Mouse (Mus musculus): ENCODE data around the gene Zfp846.
"Not testable (repeated sequence)": the region's sequence is repeated elsewhere in the genome, so short reads cannot be mapped to it uniquely, and the experiment has no call there.

Zfp846 gene

DNA sequence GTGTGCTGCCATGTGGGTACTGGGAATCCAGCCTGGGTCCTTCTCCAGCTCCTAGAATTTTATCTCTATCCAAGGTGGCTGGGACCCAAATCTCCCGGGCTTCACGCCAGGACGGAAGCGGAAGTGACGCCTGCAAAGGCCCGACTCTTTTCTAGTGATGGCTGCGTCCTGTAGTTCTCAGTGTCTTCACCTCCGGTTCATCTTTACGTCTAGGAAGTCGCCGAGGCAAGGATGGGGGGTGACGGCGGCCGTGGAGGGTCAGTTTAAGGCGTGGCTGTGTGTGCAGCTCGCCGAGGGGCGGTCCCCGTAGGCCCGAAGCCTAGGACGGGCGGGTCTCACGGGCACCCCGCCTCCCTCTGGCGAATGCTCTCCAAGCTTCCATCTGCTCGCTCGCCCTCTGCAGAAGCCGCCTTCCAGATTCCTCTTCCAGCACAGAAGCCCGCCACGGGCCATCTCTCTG lies at the start of gene Zfp846:
Gene Zfp846, plus strand, starts transcription at position 117 of the 460 bp plus-strand sequence.
- DNase-seq (ENCODE audit: low read depth, low spot score), result peak; percentile 94

DNA sequence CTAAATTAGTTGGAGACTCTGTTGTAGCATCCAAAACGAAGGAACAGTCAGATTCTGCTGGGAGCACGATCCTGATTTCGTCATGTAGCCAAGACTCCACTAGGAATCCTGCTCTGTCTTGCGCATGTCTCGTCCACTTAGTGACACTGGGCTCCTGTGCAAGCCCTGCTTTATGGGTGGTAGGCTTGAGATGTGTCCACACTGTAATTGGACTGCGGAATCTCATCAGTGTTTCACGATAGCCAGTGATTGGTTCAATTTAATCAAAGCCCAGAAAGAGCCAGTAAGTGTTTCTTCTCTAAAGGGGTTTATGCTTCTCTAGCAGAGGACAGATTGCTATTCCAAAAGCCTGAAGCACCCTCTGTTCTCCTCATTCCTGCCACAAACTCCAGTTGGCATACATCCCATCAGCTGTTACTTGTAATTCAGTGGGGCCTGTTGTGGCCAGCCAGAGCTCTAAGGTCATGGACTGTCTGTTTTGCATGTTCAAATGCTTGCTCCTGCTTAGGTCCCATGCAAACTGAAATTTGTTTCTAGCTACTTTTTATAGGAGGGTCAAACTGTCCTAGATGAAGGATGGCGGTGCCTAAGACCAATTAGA lies 46.7 kb upstream of the Zfp846 start:
- no peak for DNase-seq (ENCODE audit: low read depth, low spot score)

DNA sequence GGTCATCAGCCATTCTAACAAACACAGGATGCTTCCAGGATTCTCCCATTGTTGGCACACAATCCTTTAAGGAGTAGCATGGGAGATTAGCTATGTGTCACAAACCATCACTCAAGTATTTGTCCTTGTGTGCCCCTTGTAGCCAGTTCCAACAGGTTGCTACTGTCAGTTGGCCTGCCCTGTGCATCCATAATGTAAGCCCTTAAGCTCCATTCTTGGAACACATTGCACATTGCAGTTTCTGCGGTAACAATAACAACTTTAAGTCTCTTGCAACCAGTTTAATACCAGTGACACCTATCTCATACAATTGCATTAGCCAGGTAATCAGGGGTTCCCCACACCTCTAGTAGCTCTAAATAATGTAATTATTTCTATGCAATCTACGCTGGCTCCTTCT lies 44.5 kb upstream of the Zfp846 start:
- DNase-seq (ENCODE audit: low read depth, low spot score), result no peak

DNA sequence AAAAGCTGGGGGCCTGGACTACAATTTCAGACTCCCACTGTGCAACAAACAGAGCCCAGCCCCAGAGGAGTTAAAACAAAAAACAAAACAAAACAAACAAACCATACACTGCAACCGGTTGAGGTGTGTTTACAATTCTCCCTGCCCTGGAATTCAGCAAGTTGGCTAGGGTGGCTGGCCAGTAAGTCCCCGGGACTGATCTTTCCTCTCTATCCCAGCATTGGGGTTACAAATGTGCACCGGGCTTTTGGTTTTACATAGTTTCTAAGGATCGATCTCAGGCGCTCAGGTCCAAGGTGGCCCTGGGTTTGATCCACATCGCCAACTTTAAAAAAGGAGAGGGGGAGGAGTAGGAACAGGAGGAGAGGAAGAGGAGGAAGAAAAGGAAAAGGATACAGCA lies 37.6 kb upstream of the Zfp846 start:
- DNase-seq (ENCODE audit: low read depth, low spot score), result no peak

DNA sequence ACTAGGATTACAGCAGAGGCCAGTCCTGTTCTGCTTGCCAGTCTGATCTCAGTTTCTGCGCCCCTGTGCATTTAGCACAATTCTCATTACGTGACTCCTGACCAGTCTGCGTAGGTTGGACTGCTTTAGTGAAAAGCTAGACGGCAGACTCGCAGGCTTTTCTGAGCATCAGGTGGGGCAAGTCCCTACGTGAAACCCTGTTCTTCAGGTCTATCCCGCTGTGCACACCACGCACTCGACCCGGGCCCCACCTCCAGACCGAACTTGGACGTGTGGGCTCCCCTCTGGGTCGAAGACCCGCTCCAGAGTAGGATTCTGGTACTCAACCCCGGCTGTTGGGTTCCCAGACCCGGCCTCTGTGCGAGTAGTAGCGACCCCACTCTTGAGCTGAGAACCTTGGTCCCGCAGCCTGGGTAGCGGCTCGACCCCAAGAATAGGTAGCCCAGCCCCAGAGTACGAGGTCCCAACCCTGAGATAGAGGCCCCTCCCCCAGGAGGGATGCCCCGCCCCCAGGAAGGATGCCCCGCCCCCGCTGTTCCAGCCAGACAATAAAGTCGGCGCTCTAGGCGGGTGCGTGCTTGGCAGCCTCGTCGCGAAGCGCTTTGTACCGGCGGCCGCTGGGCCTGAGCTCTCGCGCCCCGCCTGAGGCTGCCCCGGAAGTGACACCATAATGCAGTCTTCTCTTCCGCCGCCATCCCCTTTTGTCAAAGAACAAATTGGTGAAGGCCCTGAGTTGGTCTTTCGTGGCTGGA lies 36.8 kb upstream of the Zfp846 start:
- peak; percentile 64 for DNase-seq (ENCODE audit: low read depth, low spot score)

DNA sequence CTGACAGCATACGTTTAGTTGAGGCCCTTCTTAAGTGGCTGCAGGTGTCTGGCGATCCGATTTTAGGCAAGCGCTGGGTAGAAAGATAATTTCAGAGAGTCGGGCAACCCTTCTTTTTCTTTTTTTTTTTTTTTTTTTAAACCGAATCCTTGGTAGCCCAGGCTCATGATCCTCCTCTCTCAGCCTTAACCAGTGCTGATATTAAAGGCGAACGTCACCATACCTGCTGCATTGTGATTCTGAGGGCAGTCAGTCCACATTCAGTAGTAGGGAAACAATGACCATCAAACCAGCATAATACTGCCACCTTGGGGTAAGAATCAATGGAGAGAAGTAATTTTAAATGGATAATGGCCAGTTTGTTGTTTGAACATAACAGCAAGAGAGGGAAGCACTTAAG lies 35.9 kb upstream of the Zfp846 start:
- no peak for DNase-seq (ENCODE audit: low read depth, low spot score)

DNA sequence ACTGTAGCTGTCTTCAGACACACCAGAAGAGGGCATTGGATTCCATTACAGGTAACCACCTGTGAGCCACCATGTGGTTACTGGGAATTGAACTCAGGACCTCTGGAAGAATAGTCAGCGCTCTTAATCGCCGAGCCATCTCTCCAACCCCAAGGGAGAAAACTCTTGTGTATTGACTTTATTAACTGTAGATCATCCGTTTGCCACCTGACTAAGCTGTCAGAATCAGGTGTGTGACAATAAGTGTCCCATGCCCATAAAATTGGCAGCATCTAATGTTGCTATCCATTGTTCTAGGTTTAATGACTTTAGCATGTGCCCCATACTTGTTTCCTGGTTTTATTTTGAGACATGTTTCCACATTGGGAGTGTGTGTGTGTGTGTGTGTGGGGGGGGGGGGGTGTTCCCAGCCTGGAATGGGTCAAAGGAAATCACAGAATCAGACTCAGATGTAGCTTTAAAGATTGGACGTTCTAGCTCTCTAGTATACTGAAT lies 29.3 kb upstream of the Zfp846 start:
- no peak for DNase-seq (ENCODE audit: low read depth, low spot score)

DNA sequence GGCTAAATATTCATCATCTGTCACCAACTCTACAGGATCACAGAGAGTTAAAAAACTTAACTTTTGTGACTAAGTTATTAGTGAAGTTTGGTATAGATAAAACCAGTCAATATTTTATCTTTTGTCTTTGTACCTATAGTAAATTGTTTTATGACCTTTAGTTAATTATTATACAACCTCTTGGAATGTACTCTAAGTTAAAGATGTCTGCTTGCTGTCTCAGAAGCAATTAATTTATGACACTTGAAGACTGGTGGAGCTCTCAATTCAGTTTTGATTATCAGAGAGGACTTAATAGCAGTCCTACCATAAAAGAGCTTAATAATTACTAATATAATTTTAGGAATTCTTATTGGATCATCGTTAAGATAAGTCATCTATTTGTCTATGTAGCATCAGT lies 28.4 kb upstream of the Zfp846 start:
- no peak for DNase-seq (ENCODE audit: low read depth, low spot score)

DNA sequence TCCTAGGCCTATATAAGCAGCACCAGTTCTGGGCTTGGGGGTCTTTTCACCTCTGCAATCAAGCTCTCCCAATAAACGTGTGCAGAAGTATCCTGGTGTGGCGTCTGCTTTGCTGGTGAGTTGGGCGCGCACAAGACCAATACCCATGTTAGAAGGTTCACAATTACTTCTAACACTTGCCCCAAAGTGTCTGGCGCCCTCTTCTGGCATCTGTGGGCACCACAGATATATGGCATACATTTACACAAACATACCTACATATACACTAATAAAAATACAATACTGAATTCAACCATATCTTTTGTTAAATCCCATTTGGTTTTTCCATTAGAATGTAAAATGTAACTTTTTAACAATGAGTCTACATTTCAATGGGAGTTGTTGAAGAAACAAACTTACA lies 18.9 kb upstream of the Zfp846 start:
- no peak for DNase-seq (ENCODE audit: low read depth, low spot score)

DNA sequence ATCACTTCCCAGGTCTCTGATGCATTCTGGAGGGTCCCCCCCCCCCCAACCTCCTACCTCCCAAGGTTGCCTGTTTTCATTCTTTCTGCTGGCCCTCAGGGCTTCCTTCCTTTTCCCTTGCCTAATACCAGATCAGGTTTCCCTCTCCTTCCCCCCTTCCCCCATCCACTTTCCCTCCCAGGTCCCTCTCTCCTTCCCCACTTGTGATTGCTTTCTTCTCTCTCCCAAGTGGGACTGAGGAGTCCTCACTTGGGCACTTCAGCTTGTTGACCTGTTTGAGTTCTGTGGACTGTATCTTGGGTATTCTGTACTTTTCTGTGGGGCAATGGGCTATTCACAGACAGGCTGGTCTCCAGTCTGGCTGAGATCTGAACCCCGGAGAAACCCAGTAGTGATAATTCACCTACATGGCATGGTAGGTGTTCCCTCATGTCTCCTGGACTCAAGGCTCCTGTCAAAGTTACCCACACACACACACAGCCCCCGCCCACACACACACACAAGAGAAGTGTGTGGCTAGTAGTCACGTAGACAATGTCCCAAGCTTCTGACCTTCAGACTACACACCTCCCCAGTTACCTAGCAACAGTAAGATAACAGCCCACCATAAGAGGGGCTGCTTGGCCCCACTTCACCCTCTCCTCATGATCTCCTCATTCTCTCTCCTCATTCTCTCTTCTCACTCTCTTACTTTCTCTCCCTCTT lies 15.6 kb upstream of the Zfp846 start:
- not testable (repeated sequence) for DNase-seq (ENCODE audit: low read depth, low spot score)

DNA sequence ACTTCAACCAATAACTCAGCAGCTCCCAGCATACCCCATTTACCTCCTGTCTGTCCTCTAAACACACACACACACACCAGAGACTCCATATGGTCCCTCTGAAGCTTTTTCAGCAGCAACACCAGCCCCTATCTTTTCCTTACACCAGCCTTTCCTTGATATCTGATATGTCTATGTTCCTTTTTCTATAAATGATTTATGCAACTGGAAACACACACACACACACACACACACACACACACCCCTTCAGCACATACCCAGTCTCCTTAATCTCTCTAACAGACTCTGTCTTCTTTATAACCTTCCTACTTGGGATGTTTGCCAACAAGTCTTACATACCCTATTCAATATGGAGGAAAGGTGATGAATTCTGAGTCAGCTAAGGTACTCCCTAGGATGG lies 10.0 kb upstream of the Zfp846 start:
- no peak for DNase-seq (ENCODE audit: low read depth, low spot score)

DNA sequence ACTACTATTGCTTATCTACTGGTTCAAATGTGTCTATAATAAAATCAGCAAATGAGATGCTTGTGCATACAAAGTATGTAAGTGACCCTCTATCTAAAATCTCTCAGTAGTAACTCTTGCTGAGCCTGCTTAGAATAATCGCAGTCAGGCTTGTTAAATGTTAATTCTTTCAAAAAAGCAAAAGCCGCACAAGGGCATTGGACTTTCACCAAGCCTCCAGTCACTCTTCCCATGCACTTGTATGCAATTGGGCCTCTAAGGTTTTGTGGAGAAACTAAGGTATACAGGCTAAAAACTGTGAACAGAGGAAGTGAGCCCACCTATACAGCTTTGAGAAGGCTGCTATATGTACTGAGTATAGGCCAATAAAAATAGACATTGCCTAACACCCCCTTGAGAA lies 4.5 kb upstream of the Zfp846 start:
- DNase-seq (ENCODE audit: low read depth, low spot score), result no peak

DNA sequence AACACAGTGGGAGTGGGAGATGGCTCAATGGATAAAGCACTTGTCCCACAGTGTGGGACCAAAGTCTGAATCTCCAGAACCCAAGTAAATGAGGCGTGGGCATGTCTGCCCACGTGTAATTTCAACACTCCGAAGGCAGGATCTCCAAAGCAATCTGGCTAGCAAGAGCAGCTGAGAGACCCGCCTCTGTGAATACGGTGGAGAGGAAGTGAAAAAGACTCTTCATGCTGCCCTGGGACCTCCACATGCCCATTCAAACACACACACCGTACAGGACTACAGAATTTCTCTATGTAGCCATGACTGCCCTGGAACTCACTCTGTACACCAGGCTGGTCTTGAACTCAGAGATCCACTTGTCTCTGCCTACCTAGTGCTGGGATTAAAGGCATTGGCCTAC lies 20.2 kb downstream of the Zfp846 start:
- DNase-seq (ENCODE audit: low read depth, low spot score), result no peak

DNA sequence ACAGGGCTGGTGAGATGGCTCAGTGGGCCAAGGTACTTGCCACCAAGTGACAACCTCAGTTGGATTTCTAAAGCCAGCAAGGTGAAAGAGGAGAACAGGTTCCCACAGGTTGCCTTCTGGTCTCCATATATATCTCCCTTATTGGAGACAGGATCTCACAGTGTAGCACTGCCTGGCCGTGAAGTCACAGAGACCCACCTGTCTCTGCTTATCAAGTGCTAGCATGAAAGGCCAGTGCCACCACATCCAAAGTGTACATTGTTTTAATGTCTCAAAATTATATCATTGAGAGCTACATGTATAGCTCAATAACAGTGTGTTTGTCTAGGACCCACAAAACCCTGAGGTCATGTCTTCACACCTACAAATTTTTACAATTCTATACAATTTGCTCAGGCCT lies 25.2 kb downstream of the Zfp846 start:
- DNase-seq (ENCODE audit: low read depth, low spot score), result no peak

DNA sequence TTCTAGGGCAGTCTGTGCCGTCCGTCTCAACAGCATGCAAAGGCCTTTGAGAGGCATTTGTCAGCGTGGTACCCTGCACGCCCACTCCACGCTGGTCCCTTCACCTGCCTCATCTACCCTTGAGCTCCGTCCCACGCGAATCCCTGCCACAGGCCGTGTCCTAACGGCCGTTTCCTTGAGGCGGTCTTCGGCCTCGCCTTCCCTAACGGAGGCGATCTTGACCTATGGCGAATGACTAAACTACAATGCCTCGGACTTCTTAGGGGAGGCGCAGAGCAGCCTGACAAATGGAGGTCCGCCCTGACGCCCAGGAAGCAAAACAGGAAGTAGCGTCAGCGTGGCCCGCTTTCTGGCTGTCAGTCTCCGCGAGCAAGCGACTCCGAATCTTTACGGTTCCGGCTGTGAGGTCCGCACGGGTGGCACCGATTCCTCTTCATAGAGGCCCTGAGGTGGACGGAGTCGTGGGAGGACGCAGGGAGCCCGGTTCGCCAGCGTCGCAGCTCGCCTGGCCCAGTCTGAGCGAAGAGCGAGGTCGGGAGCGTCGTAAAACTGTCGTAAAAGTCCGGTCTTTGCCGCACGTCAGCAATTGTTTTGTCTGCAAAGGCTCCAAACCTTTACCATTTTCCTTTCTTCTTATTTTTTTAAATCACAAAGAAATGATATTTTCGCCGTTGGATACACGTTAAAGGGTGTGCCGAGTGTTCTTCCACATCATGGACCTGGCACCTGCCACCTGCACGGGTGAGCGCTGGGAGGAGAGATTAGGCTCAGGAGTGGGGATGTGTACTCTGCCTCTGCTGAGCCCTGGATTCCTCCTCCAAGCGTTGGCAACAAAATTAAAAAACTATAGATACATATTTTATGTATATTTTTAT lies 26.2 kb downstream of the Zfp846 start:
- peak; percentile 86 for DNase-seq (ENCODE audit: low read depth, low spot score)

DNA sequence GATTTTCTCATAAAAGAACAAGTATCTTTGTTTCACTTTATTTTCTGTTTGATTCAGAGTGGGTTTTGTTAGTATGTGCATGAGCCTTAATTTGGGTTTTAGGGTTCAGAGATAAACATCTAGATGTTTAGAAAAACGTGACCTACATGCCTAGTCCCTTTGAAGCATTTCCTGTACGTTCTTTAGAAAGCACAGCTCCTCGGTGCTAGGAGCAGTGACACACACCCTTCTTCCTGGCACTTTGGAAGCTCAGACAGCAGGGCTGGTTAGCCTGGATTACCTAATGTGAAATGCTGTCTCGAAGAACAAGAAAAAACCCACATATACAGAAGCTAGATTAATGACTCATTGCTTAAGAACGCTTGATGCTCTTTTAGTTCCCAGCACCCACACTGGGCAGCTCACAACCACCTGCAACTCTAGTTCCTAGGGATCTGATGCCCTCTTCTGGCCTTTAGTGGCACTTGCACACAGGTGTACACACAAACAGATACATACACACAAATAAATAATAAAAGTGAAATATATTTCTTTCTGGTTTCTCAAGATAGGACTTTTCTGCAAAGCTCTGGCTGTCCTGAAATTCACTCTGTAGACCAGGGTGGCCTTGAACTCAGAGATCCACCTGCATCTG lies 28.9 kb downstream of the Zfp846 start:
- DNase-seq (ENCODE audit: low read depth, low spot score), result no peak

DNA sequence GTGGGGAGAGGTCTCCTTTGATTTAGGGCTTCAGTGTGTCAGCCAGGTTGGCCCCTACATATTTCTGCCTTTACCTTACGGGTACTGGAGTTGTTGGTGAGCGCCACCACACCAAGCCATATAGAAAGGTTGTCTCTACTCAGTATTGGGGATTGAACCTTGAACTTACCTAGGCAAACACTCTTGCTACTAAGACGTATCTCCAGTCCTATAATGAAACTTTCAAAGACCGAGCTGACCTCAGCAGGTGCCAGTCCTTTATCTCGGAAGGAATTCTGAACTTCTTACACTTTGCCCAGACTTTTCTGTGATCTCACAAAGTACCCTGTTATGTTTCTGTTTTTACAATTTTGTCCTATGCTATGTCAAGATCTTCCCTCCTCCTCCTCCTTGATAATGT lies 30.9 kb downstream of the Zfp846 start:
- DNase-seq (ENCODE audit: low read depth, low spot score), result no peak

DNA sequence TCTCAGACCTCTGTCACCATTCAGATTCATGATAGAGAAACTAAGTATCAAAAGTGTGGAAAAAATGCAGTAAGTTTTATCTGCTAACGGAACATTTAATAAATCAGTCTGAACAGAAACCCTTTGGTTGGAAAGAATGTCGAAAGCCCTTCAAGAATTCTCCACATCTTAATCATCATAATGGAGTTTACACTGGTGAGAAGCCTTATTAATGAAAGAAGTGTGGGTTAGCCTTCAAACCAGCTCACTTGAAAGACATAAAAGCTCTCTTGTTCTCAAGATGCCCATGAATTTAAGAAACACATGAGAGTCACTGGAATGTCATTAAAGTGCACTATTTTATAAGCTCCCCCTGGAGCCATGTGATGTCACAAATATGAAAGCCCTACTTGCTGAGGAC lies 35.6 kb downstream of the Zfp846 start:
- DNase-seq (ENCODE audit: low read depth, low spot score), result no peak

DNA sequence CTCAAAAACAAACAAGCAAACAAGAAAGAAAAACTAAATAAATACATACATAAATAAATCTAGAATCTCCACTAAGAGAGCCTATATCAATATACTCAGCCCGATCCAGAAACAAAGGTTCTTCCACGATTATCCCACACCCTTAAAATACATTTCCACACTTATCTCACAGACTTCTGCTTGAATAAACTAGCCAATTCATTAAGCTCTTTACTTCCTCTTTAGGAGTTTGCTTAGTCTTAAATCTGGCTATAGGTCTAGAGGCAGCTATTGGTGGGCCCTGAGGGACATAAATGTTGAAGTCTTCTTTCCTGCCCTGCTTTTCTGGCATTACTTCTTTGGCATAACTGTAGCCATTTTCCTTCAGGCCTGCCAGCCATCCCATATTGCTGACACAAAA lies 50.2 kb downstream of the Zfp846 start:
- DNase-seq (ENCODE audit: low read depth, low spot score), result no peak

DNA sequence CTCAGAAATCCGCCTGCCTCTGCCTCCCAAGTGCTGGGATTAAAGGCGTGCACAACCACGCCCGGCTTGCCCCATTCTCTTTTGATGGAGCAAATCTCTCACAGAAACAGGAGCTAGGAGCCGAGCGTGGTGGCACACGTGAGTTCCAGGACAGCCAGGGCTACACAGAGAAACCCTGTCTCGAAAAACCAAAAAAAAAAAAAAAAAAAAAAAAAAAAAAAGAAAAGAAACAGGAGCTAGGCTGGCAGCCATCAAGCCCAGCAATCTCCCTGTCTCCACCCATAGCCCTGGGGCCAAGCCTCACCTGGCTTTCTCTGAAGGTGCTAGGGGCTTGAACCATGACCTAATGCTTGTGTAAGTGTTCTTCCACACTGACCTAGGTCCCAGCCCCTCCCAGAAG lies 54.6 kb downstream of the Zfp846 start:
- not testable (repeated sequence) for DNase-seq (ENCODE audit: low read depth, low spot score)

DNA sequence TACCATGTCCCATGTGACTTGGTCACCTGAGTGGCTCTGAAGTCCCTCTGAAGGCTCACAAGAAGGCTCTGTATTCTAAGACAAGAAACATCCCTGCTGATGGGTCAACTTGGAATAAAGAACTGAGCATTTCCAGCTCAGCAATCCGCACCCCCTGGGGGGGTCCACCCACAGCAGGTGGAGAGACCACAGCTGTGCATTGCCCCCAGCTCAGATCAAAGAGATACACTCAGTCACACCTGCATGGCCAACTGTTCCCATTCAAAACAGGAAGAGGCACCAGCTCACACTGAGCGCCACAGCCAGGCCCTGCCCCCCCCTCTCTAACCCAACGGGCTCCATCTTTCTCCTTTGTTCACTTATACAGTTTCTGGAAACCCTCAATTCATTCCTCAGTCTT lies 55.2 kb downstream of the Zfp846 start:
- no peak for DNase-seq (ENCODE audit: low read depth, low spot score)

Measured in brain, embryonic 18.5 days (tissue).